Mouse (Mus musculus) left cerebral cortex, adult 9 months (tissue): ENCODE measurements around the gene Fn1.
A peak's percentile ranks its signal among the peaks of the same experiment; 100 is the strongest.

Experiments
- DNase-seq, 2 experiments: peaks; one replicate each; pipeline ENCODE4 v3.0.0; 2022; ENCODE audit warnings: low spot score in 2 of 2

Gene Fn1

GRCm38 (mm10) chr1:71606600-71607325 is 46.2 kb downstream of the Fn1 start:
- no peak for DNase-seq

- DNase-seq: no peak
These were observed 47.2 kb downstream of the Fn1 start for GRCm38 (mm10) chr1:71605751-71606150.

- DNase-seq: no peak
These were observed 57.6 kb downstream of the Fn1 start for GRCm38 (mm10) chr1:71595365-71595764.

- DNase-seq: no peak
These were observed 58.7 kb downstream of the Fn1 start for GRCm38 (mm10) chr1:71594268-71594667.

GRCm38 (mm10) chr1:71593184-71593583 is 59.8 kb downstream of the Fn1 start:
- DNase-seq: no peak

GRCm38 (mm10) chr1:71590038-71590437 is 63.0 kb downstream of the Fn1 start:
- DNase-seq: no peak

- no peak for DNase-seq
These were observed 66.3 kb downstream of the Fn1 start for GRCm38 (mm10) chr1:71586658-71587057.

GRCm38 (mm10) chr1:71583900-71584299 is 69.1 kb downstream of the Fn1 start:
- no peak for DNase-seq

- no peak for DNase-seq
These were observed 69.7 kb downstream of the Fn1 start for GRCm38 (mm10) chr1:71583302-71583701.

- no peak for DNase-seq
These were observed 72.6 kb downstream of the Fn1 start for GRCm38 (mm10) chr1:71580408-71580807.

- DNase-seq: no peak
These were observed 73.5 kb downstream of the Fn1 start for GRCm38 (mm10) chr1:71579526-71579925.

GRCm38 (mm10) chr1:71576837-71577236 is 76.2 kb downstream of the Fn1 start:
- no peak for DNase-seq

- DNase-seq: no peak
These were observed 77.0 kb downstream of the Fn1 start for GRCm38 (mm10) chr1:71575987-71576386.

GRCm38 (mm10) chr1:71570116-71570515 is 82.9 kb downstream of the Fn1 start:
- DNase-seq: no peak

- DNase-seq: no peak
These were observed 85.0 kb downstream of the Fn1 start for GRCm38 (mm10) chr1:71567884-71568605.

- no peak for DNase-seq
These were observed 88.7 kb downstream of the Fn1 start for GRCm38 (mm10) chr1:71564291-71564690.

- no peak for DNase-seq
These were observed 92.4 kb downstream of the Fn1 start for GRCm38 (mm10) chr1:71560626-71561025.

- DNase-seq: peak; percentile 56 to 81
These were observed 96.0 kb downstream of the Fn1 start, which contains the start of gene Atic for GRCm38 (mm10) chr1:71556688-71557612. TSS of gene Atic (plus strand) at chr1:71557150.

GRCm38 (mm10) chr1:71550626-71551195 is 102.3 kb downstream of the Fn1 start:
- no peak for DNase-seq

- no peak for DNase-seq
These were observed 112.6 kb downstream of the Fn1 start for GRCm38 (mm10) chr1:71540437-71540836.

- no peak for DNase-seq
These were observed 113.4 kb downstream of the Fn1 start for GRCm38 (mm10) chr1:71539641-71540040.
